Mouse (Mus musculus) layer of hippocampus, postnatal 10 days (tissue): ENCODE results near the gene Arhgef2. TPM values are rescaled to one million over a fixed set of nuclear protein-coding genes. Genes with fewer than 3 reads are reported as not detected.
A peak's percentile ranks its signal among the peaks of the same experiment; 100 is the strongest.
"Not testable (repeated sequence)": the region's sequence is repeated elsewhere in the genome, so short reads cannot be mapped to it uniquely, and the experiment has no call there.

Source experiments
- DNase-seq, 2 experiments: peaks; one replicate each; pipeline ENCODE4 v3.0.0; 2021; ENCODE audit warnings: low spot score in 2 of 2
- long read RNA-seq: library from polyadenylated mRNA; stranded (forward); transcript quantifications from one replicate; pipeline ENCODE4 v2.0.0, GENCODE M21; 2023
- total RNA-seq, 2 experiments: library from RNA; stranded (reverse); gene quantifications; 2 replicates each; pipeline ENCODE4 v1.2.3; 2021

Gene Arhgef2
- 100 to 1,000 TPM; 212 to 255 TPM for total RNA-seq
- long read RNA-seq, full-length matches to known transcripts, result 9 of 68 reads
- long read RNA-seq, partial matches to known transcripts, result 11 of 68 reads
- long read RNA-seq, other reads (novel, unspliced or antisense), result 48 of 68 reads

- DNase-seq, result not testable (repeated sequence)
These were observed at the start of gene Arhgef2 for GRCm38 (mm10) chr3:88605666-88606065. Arhgef2 (plus strand) TSS chr3:88605966.

DNA sequence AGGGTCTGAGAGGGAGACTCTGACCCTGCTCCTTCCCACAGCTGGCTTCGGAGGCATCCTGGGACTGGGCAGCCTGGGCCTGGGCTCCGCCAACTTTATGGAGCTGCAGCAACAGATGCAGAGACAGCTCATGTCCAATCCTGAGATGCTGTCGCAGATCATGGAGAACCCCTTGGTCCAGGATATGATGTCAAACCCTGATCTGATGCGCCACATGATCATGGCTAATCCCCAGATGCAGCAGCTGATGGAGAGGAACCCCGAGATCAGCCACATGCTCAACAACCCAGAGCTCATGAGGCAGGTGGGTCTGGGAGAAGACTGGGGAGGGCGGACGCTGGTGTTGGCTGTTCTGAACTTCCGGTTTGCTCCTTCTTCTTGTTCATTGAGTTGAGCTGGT, 49.1 kb upstream of the Arhgef2 start:
- DNase-seq, result no peak

- no peak for DNase-seq
These were observed 46.2 kb upstream of the Arhgef2 start for GRCm38 (mm10) chr3:88559596-88559995.

DNA sequence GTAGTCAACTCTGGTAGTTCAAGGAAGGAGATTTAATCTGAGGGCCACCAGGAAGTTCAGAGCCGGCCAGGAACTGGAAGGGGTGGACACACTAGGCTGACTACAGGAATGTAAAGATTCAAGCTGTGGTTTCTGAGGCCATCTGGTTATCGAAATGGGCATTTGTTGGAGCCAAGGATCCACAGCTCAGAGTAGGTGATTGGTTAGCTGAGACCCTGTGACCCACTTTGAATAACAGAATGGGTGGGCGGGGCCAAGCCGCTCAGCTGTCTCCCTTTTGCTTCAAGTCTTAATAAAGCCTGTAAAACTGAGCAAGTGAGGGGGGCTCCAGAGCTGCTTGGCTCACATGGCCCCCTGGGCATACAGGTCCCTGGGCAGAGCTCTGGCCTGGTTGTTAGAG, 43.8 kb upstream of the Arhgef2 start:
- no peak for DNase-seq

DNA sequence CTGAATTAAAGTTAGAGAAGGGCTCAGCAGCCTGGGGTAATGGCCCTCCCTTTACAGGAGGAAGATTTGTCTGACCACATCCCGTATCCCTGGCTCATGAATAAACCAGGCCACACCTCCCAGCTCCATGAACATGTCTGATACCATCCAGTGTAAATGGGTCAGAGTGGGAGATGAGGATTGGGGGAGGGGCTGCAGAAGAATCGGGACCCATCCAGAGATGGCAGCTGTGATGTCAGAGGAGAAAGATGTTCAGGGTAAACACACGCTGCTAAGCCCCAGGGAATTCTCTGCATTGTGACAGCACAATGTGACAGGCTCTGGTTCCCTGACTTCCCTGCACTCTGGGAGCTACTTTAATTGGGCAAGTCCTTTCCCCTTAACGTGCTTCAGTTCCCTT, 42.3 kb upstream of the Arhgef2 start:
- DNase-seq, result no peak

- no peak for DNase-seq
These were observed 41.8 kb upstream of the Arhgef2 start for GRCm38 (mm10) chr3:88563966-88564365.

DNA sequence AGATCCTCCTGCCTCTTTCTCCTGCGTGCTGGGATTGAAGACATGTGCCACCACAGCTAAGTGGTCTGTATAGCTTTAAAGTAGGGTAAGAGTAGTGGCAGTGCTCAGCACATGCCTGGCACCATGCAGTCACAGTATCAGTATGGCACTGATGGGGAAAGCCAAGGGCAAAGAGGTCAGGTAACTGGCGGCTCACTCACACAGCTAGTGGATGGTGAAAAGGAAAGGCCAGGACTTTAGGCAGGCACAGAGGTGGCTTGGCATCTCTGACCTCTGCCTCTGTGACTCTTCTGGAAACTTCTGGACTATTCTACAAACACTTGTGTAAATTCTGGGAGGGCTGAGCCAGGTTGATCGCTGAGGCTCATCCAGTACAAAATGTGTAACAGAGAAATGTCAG, 39.6 kb upstream of the Arhgef2 start:
- DNase-seq, result no peak

DNA sequence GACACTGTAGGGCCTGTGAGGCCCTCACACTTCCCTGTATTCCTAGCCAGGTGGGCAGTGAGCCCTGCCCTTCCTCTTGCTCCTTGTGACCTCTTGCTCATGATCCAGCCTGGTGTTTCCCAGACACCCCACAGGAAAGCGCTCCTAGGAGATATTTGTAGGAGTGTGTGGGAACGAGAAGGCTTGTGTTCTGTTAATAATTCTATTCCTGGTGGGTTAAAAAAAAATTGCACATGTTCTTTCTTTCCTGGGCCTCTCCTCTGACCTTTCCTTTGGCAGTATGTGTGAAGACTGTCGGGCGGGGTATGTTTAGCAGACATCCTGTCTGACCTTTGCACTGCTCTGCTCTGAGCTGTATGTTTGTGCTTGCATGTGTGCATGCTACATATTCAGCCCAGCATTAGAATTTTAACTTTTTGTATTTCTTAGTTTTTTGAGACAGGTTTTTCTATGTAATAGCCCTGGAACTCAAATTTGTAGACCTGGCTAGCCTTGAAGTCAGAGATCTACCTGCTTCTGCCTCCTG, 39.2 kb upstream of the Arhgef2 start:
- DNase-seq, result no peak

DNA sequence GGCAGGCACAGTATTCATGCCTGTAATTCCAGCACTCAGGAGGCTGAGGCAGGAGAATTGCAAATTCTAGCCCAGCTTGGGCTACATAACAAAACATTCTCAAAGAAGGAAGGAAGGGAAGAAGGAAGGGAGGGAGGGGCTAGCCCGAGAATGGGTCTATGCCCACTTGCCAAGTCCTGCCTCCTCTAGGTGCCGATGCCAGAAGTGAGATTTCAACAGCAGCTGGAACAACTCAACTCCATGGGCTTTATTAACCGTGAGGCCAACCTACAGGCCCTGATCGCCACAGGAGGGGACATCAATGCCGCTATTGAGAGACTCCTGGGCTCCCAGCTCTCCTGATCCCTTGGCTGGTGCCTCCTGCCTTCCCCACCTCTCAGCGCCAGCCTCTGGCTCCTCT, 37.9 kb upstream of the Arhgef2 start:
- no peak for DNase-seq

GRCm38 (mm10) chr3:88568615-88569014, 37.2 kb upstream of the Arhgef2 start:
- DNase-seq, result no peak

GRCm38 (mm10) chr3:88569093-88569492, 36.7 kb upstream of the Arhgef2 start:
- no peak for DNase-seq

DNA sequence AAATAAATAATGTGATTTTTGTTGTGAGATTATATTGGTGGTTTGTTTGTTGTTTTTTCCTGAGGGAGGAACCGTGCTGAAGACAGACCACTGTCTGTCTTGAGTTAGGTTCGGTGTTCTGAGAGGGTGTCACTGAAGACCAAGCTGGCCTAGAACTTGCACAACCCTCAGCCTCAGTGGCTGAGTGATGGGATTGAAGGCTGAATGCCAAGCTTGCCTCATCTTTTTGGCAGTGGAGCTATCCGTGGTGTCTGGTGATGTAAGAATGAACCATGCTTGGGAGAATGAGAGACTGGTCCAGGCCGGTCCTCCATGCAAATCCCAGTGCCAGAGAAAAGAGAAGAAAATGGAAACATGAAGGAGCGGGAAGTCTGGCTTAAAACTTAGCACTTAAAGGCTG, 36.1 kb upstream of the Arhgef2 start:
- DNase-seq, result no peak

GRCm38 (mm10) chr3:88570341-88570740, 35.4 kb upstream of the Arhgef2 start:
- DNase-seq, result no peak

DNA sequence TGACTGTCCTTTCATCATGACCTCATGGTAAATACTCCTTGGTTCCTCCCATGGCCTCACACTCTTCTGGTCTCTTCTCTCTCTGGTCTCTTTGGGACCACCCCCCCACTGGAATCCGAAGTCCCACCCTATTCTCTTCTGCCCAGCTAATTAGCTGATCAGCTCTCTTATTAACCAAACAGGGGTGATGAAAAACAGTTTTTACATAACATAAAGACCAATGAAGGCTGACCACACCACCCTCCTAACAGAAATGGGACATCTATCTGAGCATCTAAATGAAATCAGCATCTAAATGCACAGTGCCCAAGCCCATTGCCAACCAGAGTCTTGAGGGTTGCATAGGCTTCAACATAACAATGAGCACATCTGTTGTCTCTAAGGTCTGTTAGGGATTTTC, 33.9 kb upstream of the Arhgef2 start:
- no peak for DNase-seq

GRCm38 (mm10) chr3:88572835-88573234, 32.9 kb upstream of the Arhgef2 start:
- no peak for DNase-seq

DNA sequence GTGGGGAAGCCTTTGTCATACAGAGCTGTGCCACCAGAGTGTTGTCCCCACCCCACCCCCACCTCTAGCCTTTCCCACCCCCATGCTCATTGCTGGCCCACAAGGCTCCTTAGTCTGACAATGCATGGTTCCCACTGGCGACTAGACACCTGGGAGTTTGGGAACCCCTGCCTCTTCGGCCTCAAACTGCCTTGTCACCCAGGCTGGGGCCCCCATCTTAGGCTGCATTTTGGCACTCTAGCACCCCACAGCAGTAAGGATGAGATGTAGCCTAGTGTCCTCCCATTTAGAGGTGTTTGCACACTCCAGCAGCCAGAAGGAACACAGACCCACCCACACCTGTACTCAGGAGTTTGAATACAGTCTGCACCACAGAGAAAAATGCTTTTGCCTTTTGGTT, 32.0 kb upstream of the Arhgef2 start:
- DNase-seq, result no peak

- DNase-seq, result no peak
These were observed 30.2 kb upstream of the Arhgef2 start, which contains the start of gene Ssr2 for GRCm38 (mm10) chr3:88575540-88575939. Ssr2 (plus strand) TSS chr3:88575876.

DNA sequence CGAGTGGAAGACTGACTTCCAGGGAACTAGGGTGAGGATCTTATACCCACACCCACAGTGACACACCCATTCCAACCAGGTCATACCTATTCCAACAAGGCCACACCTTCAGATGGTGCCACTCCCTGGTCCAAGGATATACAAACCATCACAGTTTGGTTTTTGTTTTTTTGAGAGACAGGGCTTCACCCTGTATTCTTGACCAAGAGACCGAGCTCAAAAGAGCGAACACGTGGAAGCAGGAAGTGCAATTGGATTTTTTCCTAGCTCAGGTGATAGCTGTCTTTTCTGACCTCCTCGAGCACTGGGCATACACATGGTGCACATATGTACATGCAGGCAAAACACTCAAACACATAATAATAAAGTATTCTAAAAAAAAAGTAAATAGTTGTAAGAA, 27.9 kb upstream of the Arhgef2 start:
- DNase-seq, result not testable (repeated sequence)

DNA sequence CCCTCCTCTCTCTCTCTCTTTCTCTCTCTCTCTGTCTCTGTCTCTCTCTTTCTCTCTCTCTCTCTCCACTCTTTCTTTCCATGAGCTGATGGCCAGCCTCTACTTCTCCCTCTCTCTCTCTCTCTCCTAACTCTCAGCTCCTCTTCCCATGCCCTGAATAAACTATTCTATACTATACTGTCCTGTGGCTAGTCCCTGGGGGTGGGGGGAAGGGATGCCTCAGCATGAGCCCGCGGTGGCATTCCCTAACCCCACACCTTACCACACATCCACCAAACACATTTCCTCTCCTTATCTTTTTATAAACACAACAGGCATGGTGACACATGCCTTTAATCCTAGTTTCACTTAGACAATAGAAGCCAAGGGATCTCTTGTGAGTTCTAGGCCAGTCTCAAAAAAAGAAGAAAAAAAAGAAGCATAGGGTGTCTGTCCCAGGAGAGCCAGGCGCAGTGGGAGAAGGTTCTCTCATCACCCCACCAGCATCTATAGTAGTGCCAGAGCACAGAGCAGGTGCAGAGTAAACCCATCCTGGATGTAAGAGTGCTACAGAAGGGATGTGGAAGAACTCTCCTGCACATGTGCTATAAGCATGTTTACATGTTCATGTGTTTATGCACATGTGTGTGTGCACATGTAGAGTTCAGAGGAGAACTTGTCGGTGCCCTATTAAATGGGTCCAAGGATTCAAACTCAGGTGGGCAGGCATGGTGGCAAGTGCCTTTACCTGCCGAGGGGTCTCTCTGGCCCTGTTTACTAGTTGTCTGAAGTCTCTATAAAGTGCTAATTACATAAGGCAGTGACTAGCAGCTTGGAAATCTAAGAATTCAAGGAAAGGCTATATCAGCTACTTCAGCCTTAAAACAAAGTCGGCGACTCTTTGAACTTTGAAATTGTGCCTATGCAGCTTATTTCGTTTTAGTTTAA, 27.0 kb upstream of the Arhgef2 start:
- DNase-seq, result no peak

GRCm38 (mm10) chr3:88579454-88580117, 26.2 kb upstream of the Arhgef2 start:
- peak; percentile 78 for DNase-seq

DNA sequence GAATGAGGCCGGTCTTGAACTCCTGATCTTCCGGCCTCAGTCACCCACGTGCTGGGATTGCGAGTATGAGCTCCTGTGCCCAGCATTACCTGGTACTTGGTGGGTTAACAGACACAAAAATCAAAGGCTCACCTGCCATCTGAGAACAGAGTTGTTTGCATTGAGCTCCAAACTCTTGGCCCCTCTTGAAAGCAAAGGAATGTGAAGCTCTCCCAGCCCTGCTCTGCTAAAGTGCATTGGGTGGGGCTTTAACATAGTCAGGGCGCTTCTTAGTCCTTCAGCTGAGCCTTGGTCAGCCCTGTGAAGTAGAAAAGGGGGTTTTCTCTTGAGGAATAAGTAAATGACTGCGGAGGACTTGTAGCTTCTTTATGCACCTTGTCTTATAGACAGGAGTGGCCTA, 20.0 kb upstream of the Arhgef2 start:
- no peak for DNase-seq

GRCm38 (mm10) chr3:88586640-88587039, 19.1 kb upstream of the Arhgef2 start:
- DNase-seq, result no peak
